Mouse (Mus musculus) bone marrow, adult 2 months (tissue): Measurements from ENCODE around the gene E130309D02Rik.

Source experiments
- CTCF ChIP-seq: fragments of 200-500 bp; IDR thresholded peaks from 2 replicates; pipeline ENCODE4 v1.5.1; 2011; ENCODE audit warnings: low read length, control low read depth; ENCODE audit not compliant: control insufficient read depth, insufficient read depth
- POLR2A ChIP-seq: fragments of 200-500 bp; IDR thresholded peaks from 2 replicates; pipeline ENCODE4 v1.6.1; 2011; ENCODE audit warnings: low read depth, mild to moderate bottlenecking, control low read depth, low read length, borderline replicate concordance; ENCODE audit not compliant: control insufficient read depth

GRCm38 (mm10) chr5:143295330-143295729, 19.8 kb downstream of the E130309D02Rik start:
- TF ChIP-seq POLR2A = no peak
- no peak for TF ChIP-seq CTCF
